Mouse (Mus musculus) megakaryocyte, embryonic 14.5 days (primary cell): ENCODE results near the gene Kri1. TPM values are rescaled to one million over a fixed set of nuclear protein-coding genes. Genes with fewer than 3 reads are reported as not detected.
"Not testable (repeated sequence)": the region's sequence is repeated elsewhere in the genome, so short reads cannot be mapped to it uniquely, and the experiment has no call there.

Experiments
- H3K27me3 ChIP-seq: replicated peaks from 2 replicates; pipeline ENCODE3; 2012; ENCODE audit warnings: inconsistent platforms
- H3K36me3 ChIP-seq: replicated peaks from 2 replicates; pipeline ENCODE3; 2012; ENCODE audit warnings: low read length, inconsistent platforms, mixed read lengths
- H3K4me1 ChIP-seq: 2 replicates; pipeline ENCODE4 v1.6.1; 2012; ENCODE audit warnings: inconsistent platforms
- H3K4me3 ChIP-seq: replicated peaks from 2 replicates; pipeline ENCODE3; 2012; ENCODE audit warnings: moderate library complexity, mild to moderate bottlenecking, inconsistent platforms
- H3K9me3 ChIP-seq: 2 replicates; pipeline ENCODE4 v1.6.1; 2012; ENCODE audit warnings: inconsistent platforms
- FLI1 ChIP-seq: IDR thresholded peaks from 2 replicates; pipeline ENCODE4 v1.6.1; 2012; ENCODE audit warnings: low read length, inconsistent platforms, mixed read lengths
- GATA1 ChIP-seq: IDR thresholded peaks from 3 replicates; pipeline ENCODE4 v1.6.1; 2012; ENCODE audit warnings: mixed read lengths, low read length, inconsistent platforms, borderline replicate concordance
- polyA plus RNA-seq: library from polyadenylated mRNA; stranded (reverse); fragments of >175 nt; gene quantifications from 2 replicates; pipeline ENCODE4 v1.2.3, GENCODE M21; 2012; ENCODE audit warnings: low replicate concordance; ENCODE audit not compliant: insufficient read depth

The Kri1 gene
- polyA plus RNA-seq, 1 experiment, result 47.4 TPM

DNA sequence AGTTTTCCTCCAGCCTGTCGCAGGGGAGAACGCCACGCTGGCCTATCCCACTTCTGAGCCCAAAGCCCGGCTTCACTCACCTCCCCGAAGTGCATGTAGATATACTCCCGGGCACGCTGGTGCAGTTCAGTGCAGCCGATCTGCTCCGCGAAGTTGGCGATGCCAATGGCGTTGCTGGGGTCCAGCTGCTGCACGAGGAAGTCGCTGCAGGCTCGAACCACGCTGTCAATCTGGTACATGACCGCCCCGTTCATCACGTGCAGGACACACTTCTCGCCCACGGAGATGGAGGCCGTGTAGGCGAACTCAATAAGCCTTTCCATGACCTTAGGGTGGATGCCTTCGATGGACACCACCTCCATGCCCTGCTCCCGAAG lies 50.8 kb downstream of the Kri1 start:
- peak overlapping the region; percentile 98 for H3K4me3 ChIP-seq
- peaks cover 48% of the 10 kb centered on the region for H3K36me3 ChIP-seq
- peaks cover 3% of the 10 kb centered on the region for H3K27me3 ChIP-seq
- no peak for TF ChIP-seq FLI1
- no peak for TF ChIP-seq GATA1
- H3K9me3 ChIP-seq, result no peaks in the 10 kb centered on the region
- H3K4me1 ChIP-seq, result peaks cover 78% of the 10 kb centered on the region

DNA sequence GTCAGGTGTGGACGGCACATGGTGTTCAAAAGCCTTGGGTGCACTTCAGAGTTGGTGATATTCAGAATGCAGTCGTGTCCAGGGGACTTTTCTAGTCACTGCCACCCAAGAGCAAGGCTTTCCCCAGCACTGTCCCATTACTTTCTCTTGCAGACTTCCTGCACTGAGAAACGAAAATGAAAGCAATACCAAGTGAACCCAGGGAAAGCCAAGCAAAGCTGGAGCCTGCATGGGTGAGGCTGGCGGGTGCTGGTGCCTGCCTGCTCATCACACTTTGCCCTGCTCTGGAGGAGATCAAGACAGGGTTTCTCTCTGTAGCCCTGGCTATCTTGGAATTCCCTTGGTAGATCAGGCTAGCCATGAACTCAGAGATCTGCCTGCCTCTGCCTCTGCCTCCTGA lies 52.4 kb downstream of the Kri1 start:
- H3K4me1 ChIP-seq, result peaks cover 80% of the 10 kb centered on the region
- TF ChIP-seq FLI1 (no peak), GATA1 (no peak)
- H3K27me3 ChIP-seq, result no peaks in the 10 kb centered on the region
- H3K36me3 ChIP-seq, result peaks cover 65% of the 10 kb centered on the region
- H3K4me3 ChIP-seq, result peak overlapping the region; percentile 82
- H3K9me3 ChIP-seq, result no peaks in the 10 kb centered on the region

DNA sequence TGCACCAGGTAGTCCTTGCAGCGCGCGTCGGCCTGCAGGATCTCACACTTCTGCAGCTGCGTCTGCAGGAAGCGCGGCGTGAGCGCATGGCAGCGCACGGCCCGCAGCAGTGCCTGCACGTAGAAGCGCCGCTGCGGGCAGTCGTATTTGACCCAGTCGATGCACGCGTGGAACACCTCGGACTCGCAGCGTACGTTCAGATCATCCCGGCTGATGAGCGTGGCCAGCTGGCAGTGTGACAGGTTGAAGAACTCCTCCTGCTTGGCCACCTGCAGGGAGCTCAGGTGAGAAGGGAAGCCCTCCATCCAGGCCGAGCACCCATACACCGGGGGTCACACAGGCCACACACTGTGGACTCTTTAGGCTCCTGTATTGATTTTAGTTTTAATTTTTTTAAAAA lies 54.0 kb downstream of the Kri1 start:
- peaks cover 70% of the 10 kb centered on the region for H3K4me1 ChIP-seq
- peaks cover 80% of the 10 kb centered on the region for H3K36me3 ChIP-seq
- H3K4me3 ChIP-seq, result peak overlapping the region; percentile 50
- no peak for TF ChIP-seq GATA1
- TF ChIP-seq FLI1, result no peak
- no peaks in the 10 kb centered on the region for H3K27me3 ChIP-seq
- no peaks in the 10 kb centered on the region for H3K9me3 ChIP-seq

DNA sequence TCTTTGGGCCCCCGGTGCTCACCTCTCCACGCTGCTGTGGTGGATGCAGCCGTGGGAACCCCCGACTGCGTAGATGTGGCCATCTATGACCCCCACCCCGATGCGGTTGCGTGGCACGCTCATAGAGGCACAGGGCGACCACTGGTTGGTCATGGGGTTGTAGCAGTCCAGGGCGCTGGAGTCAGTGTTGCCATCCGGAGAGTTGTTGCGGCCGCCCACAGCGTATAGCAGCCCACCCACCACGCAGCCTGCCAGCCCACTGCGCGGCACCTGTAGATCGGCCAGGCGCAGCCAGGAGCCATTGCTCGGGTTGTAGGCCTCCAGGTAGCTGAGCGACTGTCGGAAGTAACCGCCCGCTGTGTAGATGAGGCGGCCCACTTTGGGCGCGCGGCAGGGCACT lies 54.4 kb downstream of the Kri1 start:
- peaks cover 72% of the 10 kb centered on the region for H3K4me1 ChIP-seq
- H3K9me3 ChIP-seq, result no peaks in the 10 kb centered on the region
- peaks cover 83% of the 10 kb centered on the region for H3K36me3 ChIP-seq
- no peaks in the 10 kb centered on the region for H3K27me3 ChIP-seq
- TF ChIP-seq GATA1 (no peak), FLI1 (no peak)
- peak overlapping the region; percentile 50 for H3K4me3 ChIP-seq

DNA sequence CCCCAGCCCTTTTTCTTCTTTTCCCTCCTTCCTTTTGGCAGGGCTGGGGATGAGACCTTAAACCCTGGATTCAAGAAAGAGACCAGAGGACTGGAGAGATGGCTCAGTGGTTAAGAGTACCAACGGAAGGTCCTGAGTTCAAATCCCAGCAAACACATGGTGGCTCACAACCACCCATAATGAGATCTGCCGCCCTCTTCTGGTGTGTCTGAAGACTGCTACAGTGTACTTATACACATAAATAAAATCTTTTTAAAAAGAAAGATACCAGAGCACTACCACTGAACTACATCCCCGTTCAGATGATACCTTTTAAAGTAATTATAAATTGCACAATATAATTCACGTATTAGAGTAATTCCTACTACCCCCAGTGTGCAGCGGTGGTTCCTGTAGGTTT lies 54.9 kb downstream of the Kri1 start:
- TF ChIP-seq GATA1 (no peak), FLI1 (no peak)
- peaks cover 72% of the 10 kb centered on the region for H3K4me1 ChIP-seq
- H3K27me3 ChIP-seq, result no peaks in the 10 kb centered on the region
- H3K9me3 ChIP-seq, result no peaks in the 10 kb centered on the region
- H3K4me3 ChIP-seq, result no peak overlapping the region
- H3K36me3 ChIP-seq, result peaks cover 87% of the 10 kb centered on the region

DNA sequence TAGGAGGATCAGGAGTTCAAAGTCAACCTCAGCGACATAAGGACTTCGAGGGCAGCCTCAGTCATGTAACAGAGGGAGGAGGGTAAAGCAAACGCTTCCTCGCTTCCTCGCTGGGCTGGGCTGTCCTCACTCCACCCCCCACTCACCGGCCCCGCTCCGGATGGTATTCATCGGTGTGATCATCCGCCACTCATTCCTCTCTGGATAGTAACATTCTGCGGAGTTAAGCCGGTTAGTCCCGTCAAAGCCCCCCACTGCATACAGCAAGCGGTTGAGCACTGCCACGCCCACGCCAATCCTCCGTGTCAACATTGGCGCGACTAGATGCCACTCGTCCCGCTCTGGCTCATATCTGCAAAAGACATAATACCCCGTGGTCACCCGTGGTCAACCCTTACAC lies 56.2 kb downstream of the Kri1 start:
- H3K27me3 ChIP-seq, result no peaks in the 10 kb centered on the region
- peak overlapping the region; percentile 67 for H3K4me3 ChIP-seq
- H3K9me3 ChIP-seq, result no peaks in the 10 kb centered on the region
- peaks cover 92% of the 10 kb centered on the region for H3K36me3 ChIP-seq
- no peak for TF ChIP-seq FLI1
- no peak for TF ChIP-seq GATA1
- H3K4me1 ChIP-seq, result peaks cover 70% of the 10 kb centered on the region

DNA sequence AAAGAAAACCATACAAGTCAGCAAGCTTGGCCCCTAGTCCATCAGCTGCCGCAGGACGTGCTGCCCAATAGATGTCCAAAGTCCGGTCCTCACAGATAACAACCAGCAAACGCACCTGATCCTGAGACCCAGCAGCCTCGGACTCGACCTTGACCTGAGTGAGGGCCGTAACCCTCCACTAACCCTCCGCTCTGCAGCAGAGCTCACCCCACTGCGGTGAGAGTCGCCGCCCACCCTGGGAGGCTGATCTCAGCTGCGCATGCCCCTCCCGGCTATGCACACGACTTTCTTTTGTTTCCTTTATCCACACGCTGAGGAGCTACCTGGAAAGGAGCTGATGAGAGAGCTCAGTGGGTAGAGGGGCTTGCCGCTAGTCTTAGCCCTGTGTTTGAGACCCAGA lies 60.4 kb downstream of the Kri1 start:
- peak overlapping the region; percentile 74 for H3K4me3 ChIP-seq
- peaks cover 6% of the 10 kb centered on the region; the same call in 1 of the 2 replicates for H3K9me3 ChIP-seq
- peaks cover 60% of the 10 kb centered on the region for H3K36me3 ChIP-seq
- H3K27me3 ChIP-seq, result no peaks in the 10 kb centered on the region
- TF ChIP-seq GATA1, result no peak
- TF ChIP-seq FLI1, result no peak
- peaks cover 52% of the 10 kb centered on the region for H3K4me1 ChIP-seq

DNA sequence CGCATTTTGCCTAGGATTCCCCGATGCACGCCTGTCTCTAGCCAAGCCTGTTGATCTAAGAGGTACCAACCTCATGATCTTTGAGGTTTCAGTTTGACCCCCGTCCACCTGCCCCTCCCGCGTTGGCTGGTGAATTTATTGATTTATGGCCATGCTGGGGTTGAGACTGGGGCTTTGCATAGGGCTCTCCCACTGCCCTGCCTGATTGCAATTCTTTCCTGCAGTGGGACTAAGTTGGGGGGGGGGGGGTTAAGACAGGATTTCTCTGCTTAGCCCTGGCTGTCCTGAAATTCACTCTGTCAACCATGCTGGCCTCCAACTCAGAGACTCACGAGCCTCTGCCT lies 62.4 kb downstream of the Kri1 start:
- peak overlapping the region; percentile 93 for H3K4me3 ChIP-seq
- peaks cover 6% of the 10 kb centered on the region; the same call in 1 of the 2 replicates for H3K9me3 ChIP-seq
- H3K4me1 ChIP-seq, result peaks cover 48% of the 10 kb centered on the region
- no peaks in the 10 kb centered on the region for H3K27me3 ChIP-seq
- H3K36me3 ChIP-seq, result peaks cover 40% of the 10 kb centered on the region
- no peak for TF ChIP-seq FLI1
- TF ChIP-seq GATA1, result no peak

DNA sequence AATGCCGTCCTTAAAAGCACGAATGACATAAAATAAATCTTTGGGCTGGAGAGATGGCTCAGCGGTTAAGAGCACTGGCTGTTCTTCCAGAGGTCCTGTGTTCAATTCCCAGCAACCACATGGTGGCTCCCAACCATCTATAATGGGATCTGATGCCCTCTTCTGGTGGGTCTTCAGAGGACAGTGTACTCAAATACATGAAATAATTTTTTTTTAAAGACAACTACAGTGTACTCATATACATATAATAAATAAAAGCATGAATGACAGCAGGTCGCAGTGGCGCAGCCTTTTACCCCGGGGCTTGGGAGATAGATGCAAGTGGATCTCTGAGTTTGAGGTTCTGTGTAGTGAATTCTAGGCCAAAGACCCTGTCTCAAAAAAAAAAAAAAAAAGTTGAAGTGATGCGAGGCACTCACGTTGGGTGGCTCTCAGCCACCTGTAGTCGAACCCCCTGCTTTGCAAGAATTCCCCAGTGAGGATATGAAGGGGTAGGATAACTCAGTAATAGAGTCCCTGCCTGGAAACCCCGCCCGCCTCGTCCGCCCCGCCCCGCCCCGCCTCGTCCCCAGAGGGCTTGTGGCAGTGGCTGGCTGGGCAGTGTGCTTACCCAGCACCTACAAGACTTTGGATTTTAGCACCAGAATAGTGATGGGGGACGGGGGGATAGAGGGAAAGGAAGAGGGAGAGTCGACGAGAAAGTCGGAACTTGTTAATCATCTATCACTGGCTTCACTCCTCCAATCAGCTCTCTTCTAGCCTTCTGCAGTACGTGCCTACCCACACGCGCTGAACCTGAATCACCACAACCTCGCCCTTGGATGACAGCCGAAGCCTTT lies 63.0 kb downstream of the Kri1 start:
- Histone ChIP-seq H3K9me3 (peaks cover 6% of the 10 kb centered on the region; the same call in 1 of the 2 replicates), H3K27me3 (no peaks in the 10 kb centered on the region), H3K4me1 (peaks cover 48% of the 10 kb centered on the region), H3K4me3 (peak overlapping the region; percentile 93), H3K36me3 (peaks cover 35% of the 10 kb centered on the region)
- TF ChIP-seq FLI1 (no peak), GATA1 (no peak)

DNA sequence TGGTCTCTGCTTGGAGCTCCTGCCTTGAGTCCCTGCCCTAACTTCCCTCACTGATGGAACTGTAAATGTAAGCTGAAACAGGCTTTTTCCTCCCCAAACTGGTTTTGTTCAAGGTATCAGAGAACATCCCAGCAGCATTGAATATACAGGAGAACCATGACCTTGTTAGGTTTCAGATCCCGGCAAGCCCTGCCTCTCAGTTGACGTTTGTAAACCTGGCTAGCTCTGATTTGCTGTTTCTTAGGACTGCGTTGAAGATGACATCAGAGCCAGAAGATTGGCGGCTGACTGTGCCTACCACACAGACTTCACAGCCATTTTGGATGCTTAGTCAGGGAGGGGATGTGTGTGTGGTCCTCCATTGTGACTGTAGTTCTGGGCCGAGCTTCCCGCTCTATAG lies 63.9 kb downstream of the Kri1 start:
- TF ChIP-seq GATA1, result no peak
- Histone ChIP-seq H3K9me3 (peaks cover 6% of the 10 kb centered on the region; the same call in 1 of the 2 replicates), H3K36me3 (peaks cover 26% of the 10 kb centered on the region), H3K27me3 (no peaks in the 10 kb centered on the region), H3K4me3 (no peak overlapping the region), H3K4me1 (peaks cover 46% of the 10 kb centered on the region)

DNA sequence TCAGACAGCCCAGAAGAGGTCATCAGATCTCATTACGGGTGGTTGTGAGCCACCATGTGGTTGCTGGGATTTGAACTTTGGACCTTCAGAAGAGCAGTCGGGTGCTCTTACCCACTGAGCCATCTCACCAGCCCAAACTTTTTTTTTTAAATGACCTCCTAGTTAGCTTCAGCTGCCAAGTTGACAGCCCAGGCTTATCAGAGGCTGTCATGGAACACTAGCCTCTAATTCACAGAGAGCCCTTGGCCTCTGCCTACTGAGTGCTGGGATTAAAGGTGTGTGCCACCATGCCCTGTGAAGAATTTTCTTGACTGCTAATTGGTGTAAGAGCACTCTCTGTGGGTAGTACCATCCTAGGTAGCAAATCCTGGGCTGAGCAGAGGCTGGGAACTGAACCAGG lies 64.3 kb downstream of the Kri1 start:
- not testable (repeated sequence) for H3K9me3 ChIP-seq, H3K27me3 ChIP-seq, H3K4me3 ChIP-seq
- H3K36me3 ChIP-seq, result peaks cover 21% of the 10 kb centered on the region
- H3K4me1 ChIP-seq, result peaks cover 46% of the 10 kb centered on the region

Other genes starting within 250 kb of the Kri1 start
- gene Zglp1, start 220.9 kb downstream of the Kri1 start, polyA plus RNA-seq, result 3.6 TPM in 1 of 2 replicates, not detected in the other
- 0.45 TPM in 1 of 2 replicates, not detected in the other for gene Gm49373, start 214.9 kb downstream of the Kri1 start, polyA plus RNA-seq
- gene Fdx1l, start 214.4 kb downstream of the Kri1 start, polyA plus RNA-seq, result 3.3 and 26.9 TPM in 2 replicates
- gene Gm38431, start 196.0 kb downstream of the Kri1 start, polyA plus RNA-seq, result 128 and 518 TPM in 2 replicates
- 51.7 TPM in 1 of 2 replicates, not detected in the other for gene Raver1, start 196.0 kb downstream of the Kri1 start, polyA plus RNA-seq
- gene Tyk2, start 156.7 kb downstream of the Kri1 start, polyA plus RNA-seq, result 15.5 and 17.9 TPM in 2 replicates
- 62.5 and 150 TPM in 2 replicates for gene Cdc37, start 138.0 kb downstream of the Kri1 start, polyA plus RNA-seq
- gene Pde4a, start 122.3 kb downstream of the Kri1 start, polyA plus RNA-seq, result 8.2 and 26.2 TPM in 2 replicates
- gene Keap1, start 48.6 kb downstream of the Kri1 start, polyA plus RNA-seq, result 47.4 and 49.4 TPM in 2 replicates
- not detected in 2 replicates for gene S1pr5, start 39.5 kb downstream of the Kri1 start, polyA plus RNA-seq
- gene Atg4d, start 22.7 kb downstream of the Kri1 start, polyA plus RNA-seq, result 53.1 and 67.2 TPM in 2 replicates
- gene Cdkn2d, start 3.4 kb upstream of the Kri1 start, polyA plus RNA-seq, result 94.7 and 248 TPM in 2 replicates
- not detected in 2 replicates for gene Ap1m2, start 24.4 kb upstream of the Kri1 start, polyA plus RNA-seq
- 46.8 and 61.6 TPM in 2 replicates for gene Slc44a2, start 32.7 kb upstream of the Kri1 start, polyA plus RNA-seq
- 55.5 and 62.9 TPM in 2 replicates for gene Ilf3, start 79.9 kb upstream of the Kri1 start, polyA plus RNA-seq
- gene Qtrt1, start 123.9 kb upstream of the Kri1 start, polyA plus RNA-seq, result 20.1 and 20.7 TPM in 2 replicates
- gene Dnm2, start 136.9 kb upstream of the Kri1 start, polyA plus RNA-seq, result 714 and 929 TPM in 2 replicates
- 6.6 TPM in 1 of 2 replicates, not detected in the other for gene Tmed1, start 222.3 kb upstream of the Kri1 start, polyA plus RNA-seq
- gene AB124611, start 238.2 kb upstream of the Kri1 start, polyA plus RNA-seq, result 44.7 and 70.3 TPM in 2 replicates